Mouse (Mus musculus) left cerebral cortex, adult 11 months (tissue): ENCODE data around the gene Scn4a.

Experiments
- DNase-seq: peaks from one replicate; pipeline ENCODE4 v3.0.0; 2022; ENCODE audit warnings: low spot score

Gene Scn4a

GRCm38 (mm10) chr11:106271794-106272643 lies 81.1 kb downstream of the Scn4a start:
- no peak for DNase-seq

GRCm38 (mm10) chr11:106271131-106271793 lies 81.8 kb downstream of the Scn4a start:
- no peak for DNase-seq

- no peak for DNase-seq
Observed at GRCm38 (mm10) chr11:106269060-106269431, 84.0 kb downstream of the Scn4a start.
